Mouse (Mus musculus): Measurements from ENCODE around the gene Rsbn1l.

DNA sequence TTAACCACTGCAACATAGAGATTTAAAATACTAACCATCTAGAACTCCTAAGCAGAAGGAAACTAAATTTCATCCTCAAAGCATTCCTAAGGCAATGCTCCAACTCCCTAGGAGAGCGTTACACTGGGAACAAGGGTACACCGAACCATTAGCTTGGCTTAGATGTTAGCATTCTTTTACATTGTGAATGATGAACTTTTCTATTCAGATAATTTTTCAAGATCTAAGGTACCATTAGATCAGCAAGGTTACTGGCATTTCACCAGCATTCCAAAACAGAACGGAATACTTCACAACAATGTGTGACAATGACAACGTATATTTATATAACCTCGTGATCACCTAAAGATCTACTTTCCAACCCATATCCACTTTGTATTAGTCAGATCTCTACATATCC lies 6.1 kb downstream of the Rsbn1l start:
- TF ChIP-seq CTCF (IDR thresholded peaks at IDR 0.05; ENCODE audit: borderline replicate concordance, insufficient read depth, low read depth, low read length), result no peak
- TF ChIP-seq POLR2A (IDR thresholded peaks at IDR 0.05; ENCODE audit: borderline replicate concordance, insufficient read depth, low read length), result no peak
